Mouse (Mus musculus): Measurements from ENCODE around the gene Tmem229a. TPM values are rescaled to one million over a fixed set of nuclear protein-coding genes. Genes with fewer than 3 reads are reported as not detected.

Gene Tmem229a
- polyA plus RNA-seq, 1 experiment from 2014 or later, result 0.13 TPM

- ATAC-seq, result no peak
- H3K9ac ChIP-seq (replicated peaks), result no peak overlapping the region
- H3K27me3 ChIP-seq (ENCODE audit: insufficient read depth, low read length), result no peaks in the 10 kb centered on the region
- H3K36me3 ChIP-seq (replicated peaks; ENCODE audit: insufficient read depth, low read length), result no peaks in the 10 kb centered on the region
- DNase-seq, result no peak
- H3K4me1 ChIP-seq (ENCODE audit: insufficient read depth), result no peaks in the 10 kb centered on the region
- TF ChIP-seq CTCF (IDR thresholded peaks at IDR 0.05; ENCODE audit: low read depth) (no peak), EP300 (IDR thresholded peaks at IDR 0.05; ENCODE audit: low read depth) (no peak)
- H3K9me3 ChIP-seq (ENCODE audit: low read length), result no peaks in the 10 kb centered on the region
- 67% methylated on average over 3 of the region's 3 CpGs for WGBS (ENCODE audit: insufficient replicate concordance)
- H3K27ac ChIP-seq (ENCODE audit: low read depth), result no peak overlapping the region
- H3K4me2 ChIP-seq (ENCODE audit: low read depth, low read length), result no peak overlapping the region
- no peak overlapping the region for H3K4me3 ChIP-seq (ENCODE audit: low read depth, low read length)
These were observed 51.0 kb downstream of the Tmem229a start for GRCm38 (mm10) chr6:24905101-24905500.

Other genes starting within 250 kb of the Tmem229a start
- gene Hyal6, start 223.1 kb downstream of the Tmem229a start, polyA plus RNA-seq (2015; fragmentation: Nextera tagmentation; extraction: Ambion mirVana), result 0.02 TPM in 2 replicates
- 0.05 and 0.09 TPM in 2 replicates for gene Hyal4, start 208.0 kb downstream of the Tmem229a start, polyA plus RNA-seq (2015; fragmentation: Nextera tagmentation; extraction: Ambion mirVana)
- gene Spam1, start 165.1 kb downstream of the Tmem229a start, polyA plus RNA-seq (2015; fragmentation: Nextera tagmentation; extraction: Ambion mirVana), result not detected in 2 replicates
- 0.14 TPM in 1 of 2 replicates, not detected in the other for gene Hyal5, start 98.3 kb downstream of the Tmem229a start, polyA plus RNA-seq (2015; fragmentation: Nextera tagmentation; extraction: Ambion mirVana)

All from liver, postnatal 0 days (tissue).